ENCODE assay signal across 9 mouse cellular contexts in genomic region chr5:147036028-147036427, GRCm38 (mm10). TPM values are rescaled to one million over a fixed set of nuclear protein-coding genes. Genes with fewer than 3 reads are reported as not detected.
A peak's percentile ranks its signal among the peaks of the same experiment; 100 is the strongest.
DNase-seq lines count a peak whose midpoint lies in the region; ATAC-seq and TF ChIP-seq lines count a peak whose summit lies in the region.
"Had no signal": no experiment of that assay in that cellular context is flagged by ENCODE, and none has a peak within 500 bp of the region (broad histone marks: within the 10 kb centered on the region; RNA-seq: fewer than 3 reads in every experiment).

No protein-coding gene starts in this region.

- H3K4me3 ChIP-seq in liver, postnatal 0 days (ENCODE audit: low read depth, low read length) = no peak overlapping the region
- H3K4me3 ChIP-seq in heart, embryonic 16.5 days (ENCODE audit: low read length) = no peak overlapping the region
- H3K4me3 ChIP-seq in stomach, postnatal 0 days (ENCODE audit: low read depth, low read length) = no peak overlapping the region
- H3K4me3 ChIP-seq: intestine, embryonic 15.5 days; limb, embryonic 13.5 days had no signal

- WGBS in liver, postnatal 0 days (ENCODE audit: insufficient replicate concordance) = 70% methylated on average over 10 of the region's 10 CpGs
- WGBS in heart, embryonic 16.5 days = 56% methylated on average over 10 of the region's 10 CpGs
- 81% methylated on average over 10 of the region's 10 CpGs for WGBS in stomach, postnatal 0 days

- H3K9ac ChIP-seq in liver, postnatal 0 days (replicated peaks) = no peak overlapping the region
- H3K9ac ChIP-seq in heart, embryonic 16.5 days (ENCODE audit: low read length) = no peak overlapping the region
- no peak overlapping the region for H3K9ac ChIP-seq in stomach, postnatal 0 days (ENCODE audit: low read length)
- H3K9ac ChIP-seq: intestine, embryonic 15.5 days; limb, embryonic 13.5 days had no signal

- no peak for ATAC-seq in liver, postnatal 0 days
- 0 out of 2 replicates have a peak, but pooled peaks have one; percentile 29 for ATAC-seq in heart, embryonic 16.5 days (replicated peaks; ENCODE audit: extremely low read depth, insufficient read depth, low FRiP score)
- ATAC-seq in stomach, postnatal 0 days (ENCODE audit: low FRiP score, low TSS enrichment) = no peak
- ATAC-seq: intestine, embryonic 15.5 days had no signal

- H3K36me3 ChIP-seq in liver, postnatal 0 days (replicated peaks; ENCODE audit: insufficient read depth, low read length) = peaks cover 18% of the 10 kb centered on the region
- peaks cover 27% of the 10 kb centered on the region for H3K36me3 ChIP-seq in heart, embryonic 16.5 days (ENCODE audit: control insufficient read depth, insufficient read depth)
- peaks cover 10% of the 10 kb centered on the region; the same call in 1 of the 2 replicates for H3K36me3 ChIP-seq in stomach, postnatal 0 days (ENCODE audit: control insufficient read depth, insufficient read depth, low read length)

- peak; percentile 62 for TF ChIP-seq EP300 in liver, postnatal 0 days (IDR thresholded peaks at IDR 0.05; ENCODE audit: low read depth)
- TF ChIP-seq EP300 in stomach, postnatal 0 days (optimal IDR thresholded peaks at IDR 0.05) = no peak

- no peak for DNase-seq in liver, postnatal 0 days
- no peak for DNase-seq in liver
- DNase-seq in kidney, postnatal 14 days = peak; percentile 74
- no peak for DNase-seq in stomach, postnatal 0 days (ENCODE audit: low spot score)
- DNase-seq in cerebellum, adult 11-12 months = no peak
- DNase-seq in testis, postnatal 14 days (ENCODE audit: low spot score) = no peak

- H3K4me1 ChIP-seq in liver, postnatal 0 days (ENCODE audit: insufficient read depth) = peaks cover 3% of the 10 kb centered on the region; the same call in 1 of the 2 replicates
- peaks cover 32% of the 10 kb centered on the region for H3K4me1 ChIP-seq in heart, embryonic 16.5 days (ENCODE audit: control insufficient read depth, insufficient read depth, low read length)
- peaks cover 7% of the 10 kb centered on the region; the same call in 1 of the 2 replicates for H3K4me1 ChIP-seq in stomach, postnatal 0 days (replicated peaks; ENCODE audit: control insufficient read depth, insufficient read depth)
- H3K4me1 ChIP-seq: intestine, embryonic 15.5 days had no signal

- no peak for TF ChIP-seq CTCF in liver, postnatal 0 days (IDR thresholded peaks at IDR 0.05; ENCODE audit: low read depth)
- TF ChIP-seq CTCF in stomach, postnatal 0 days (IDR thresholded peaks at IDR 0.05; ENCODE audit: low read depth) = no peak

- H3K27ac ChIP-seq in liver, postnatal 0 days (ENCODE audit: low read depth) = no peak overlapping the region
- H3K27ac ChIP-seq in heart, embryonic 16.5 days (ENCODE audit: low read length) = peak overlapping the region; percentile 68
- peak overlapping the region; percentile 45 for H3K27ac ChIP-seq in stomach, postnatal 0 days (replicated peaks)
- H3K27ac ChIP-seq: intestine, embryonic 15.5 days; limb, embryonic 13.5 days had no signal

- H3K9me3 ChIP-seq in liver, postnatal 0 days (ENCODE audit: low read length) = no peaks in the 10 kb centered on the region
- no peaks in the 10 kb centered on the region for H3K9me3 ChIP-seq in heart, embryonic 16.5 days (replicated peaks; ENCODE audit: control insufficient read depth, low read length)
- H3K9me3 ChIP-seq in stomach, postnatal 0 days (ENCODE audit: control insufficient read depth, low read length) = no peaks in the 10 kb centered on the region
- H3K9me3 ChIP-seq: intestine, embryonic 15.5 days; limb, embryonic 13.5 days had no signal

- no peak overlapping the region for H3K4me2 ChIP-seq in liver, postnatal 0 days (ENCODE audit: low read depth, low read length)
- H3K4me2 ChIP-seq in heart, embryonic 16.5 days (ENCODE audit: low read depth, low read length) = 0 out of 2 replicates have a peak overlapping the region, but pooled peaks have one; percentile 1
- no peak overlapping the region for H3K4me2 ChIP-seq in stomach, postnatal 0 days (replicated peaks; ENCODE audit: low read depth)
- H3K4me2 ChIP-seq: intestine, embryonic 15.5 days; limb, embryonic 13.5 days had no signal

- no peaks in the 10 kb centered on the region for H3K27me3 ChIP-seq in liver, postnatal 0 days (ENCODE audit: insufficient read depth, low read length)
- no peaks in the 10 kb centered on the region for H3K27me3 ChIP-seq in heart, embryonic 16.5 days (ENCODE audit: control insufficient read depth, insufficient read depth, low read length)
- H3K27me3 ChIP-seq in stomach, postnatal 0 days (ENCODE audit: control insufficient read depth, insufficient read depth, low read length) = no peaks in the 10 kb centered on the region
- H3K27me3 ChIP-seq: intestine, embryonic 15.5 days; limb, embryonic 13.5 days had no signal

RNA-seq across cellular contexts. Expression of gene Lnx2, which starts 40.4 kb away (rescaled TPM):
- 5.4 and 6.9 TPM in 2 replicates for polyA plus RNA-seq in liver, postnatal 0 days (2015; fragmentation: Nextera tagmentation; extraction: Ambion mirVana)
- 13.3 and 13.9 TPM in 2 replicates for polyA plus RNA-seq in heart, embryonic 16.5 days (2015; fragmentation: Nextera tagmentation; extraction: Ambion mirVana)
- 9.3 and 10.8 TPM in 2 replicates for polyA plus RNA-seq in stomach, postnatal 0 days (2015; fragmentation: Nextera tagmentation; extraction: Ambion mirVana)

RNA-seq across cellular contexts. Expression of gene Polr1d, which starts 40.8 kb away (rescaled TPM):
- 72.2 and 72.9 TPM in 2 replicates for polyA plus RNA-seq in liver, postnatal 0 days (2015; fragmentation: Nextera tagmentation; extraction: Ambion mirVana)
- polyA plus RNA-seq in heart, embryonic 16.5 days (2015; fragmentation: Nextera tagmentation; extraction: Ambion mirVana) = 87.3 and 89.8 TPM in 2 replicates
- 150 TPM in 2 replicates for polyA plus RNA-seq in stomach, postnatal 0 days (2015; fragmentation: Nextera tagmentation; extraction: Ambion mirVana)
